Mouse (Mus musculus) bone marrow, adult 2 months (tissue): Measurements from ENCODE around the gene Adcy3.

Source experiments
- CTCF ChIP-seq: fragments of 200-500 bp; IDR thresholded peaks from 2 replicates; pipeline ENCODE4 v1.5.1; 2011; ENCODE audit warnings: low read length, control low read depth; ENCODE audit not compliant: control insufficient read depth, insufficient read depth
- POLR2A ChIP-seq: fragments of 200-500 bp; IDR thresholded peaks from 2 replicates; pipeline ENCODE4 v1.6.1; 2011; ENCODE audit warnings: low read depth, mild to moderate bottlenecking, control low read depth, low read length, borderline replicate concordance; ENCODE audit not compliant: control insufficient read depth

GRCm38 (mm10) chr12:4179671-4180233, 46.8 kb downstream of the Adcy3 start:
- no peak for TF ChIP-seq CTCF
- no peak for TF ChIP-seq POLR2A
